Comparison of ENCODE assay signal across 25 mouse cellular contexts in the genomic region with DNA sequence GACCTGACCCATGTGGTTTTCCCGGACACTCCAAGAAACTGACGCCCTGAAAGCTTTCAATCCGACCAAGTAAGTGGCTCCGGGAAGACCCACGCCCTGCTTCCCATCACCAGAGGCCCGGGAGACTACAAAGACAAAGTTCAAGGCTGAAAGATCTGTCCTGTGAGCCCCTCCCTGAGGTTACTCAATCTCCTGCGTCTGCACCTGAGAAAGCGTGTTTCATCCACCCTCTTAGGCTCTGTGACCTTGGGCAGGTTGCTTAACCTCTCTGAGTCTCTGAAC. TPM values are rescaled to one million over a fixed set of nuclear protein-coding genes. Genes with fewer than 3 reads are reported as not detected.
DNase-seq lines count a peak whose midpoint lies in the region; ATAC-seq and TF ChIP-seq lines count a peak whose summit lies in the region.
"Had no signal": no experiment of that assay in that cellular context is flagged by ENCODE, and none has a peak within 500 bp of the region (broad histone marks: within the 10 kb centered on the region; RNA-seq: fewer than 3 reads in every experiment).

No protein-coding gene starts in this region.

- H3K4me2 ChIP-seq in hindbrain, postnatal 0 days (ENCODE audit: low read depth, low read length), result no peak overlapping the region
- no peak overlapping the region for H3K4me2 ChIP-seq in hindbrain, embryonic 16.5 days (ENCODE audit: low read length)
- H3K4me2 ChIP-seq: forebrain, embryonic 13.5 days; heart, embryonic 11.5 days; hindbrain, embryonic 13.5 days had no signal

- no peak for DNase-seq in hindbrain, postnatal 0 days (ENCODE audit: low spot score)
- DNase-seq in ES-E14 (ENCODE audit: low read depth, low spot score), result peak; percentile 88
- peak; percentile 72 for DNase-seq in yolk sac, embryonic 10.5 days (ENCODE audit: low spot score)
- no peak for DNase-seq in adrenal gland, postnatal 14 days
- no peak for DNase-seq in heart, postnatal 4 days
- DNase-seq: adrenal gland, adult 2 months; adrenal gland, postnatal 36 days; B cell, adult 2 months; cerebellum, adult 18-20 months; cerebellum, postnatal 10 days; cerebellum, postnatal 36 days; gastrocnemius, postnatal 10 days; gastrocnemius, postnatal 36 days; heart, adult 11 months; kidney, adult 2 months had no signal

- in situ Hi-C loops in ES-E14 (cut with MboI; ENCODE audit: low sequenced_read_pairs in 2 of 2, unreplicated experiment in 2 of 2), result no loop called here

- no peak for TF ChIP-seq CTCF in hindbrain, postnatal 0 days (IDR thresholded peaks at IDR 0.05; ENCODE audit: low read depth)
- no peak for TF ChIP-seq CTCF in E14TG2a.4 (conservative IDR thresholded peaks at IDR 0.05; ENCODE audit: low read length)

- no peak for ATAC-seq in hindbrain, postnatal 0 days
- no peak for ATAC-seq in hindbrain, embryonic 16.5 days
- ATAC-seq: forebrain, embryonic 13.5 days; forebrain, embryonic 16.5 days; Patski had no signal

- no peak overlapping the region for H3K9ac ChIP-seq in hindbrain, postnatal 0 days (replicated peaks; ENCODE audit: low read length)
- no peak overlapping the region for H3K9ac ChIP-seq in hindbrain, embryonic 16.5 days (ENCODE audit: low read depth, low read length)
- no peak overlapping the region for H3K9ac ChIP-seq in ES-E14 (ENCODE audit: insufficient read depth, low read depth, low read length, poor library complexity, severe bottlenecking)
- H3K9ac ChIP-seq: forebrain, embryonic 13.5 days; hindbrain, embryonic 13.5 days had no signal

- no peaks in the 10 kb centered on the region for H3K36me3 ChIP-seq in hindbrain, postnatal 0 days (ENCODE audit: insufficient read depth, low read length)
- no peaks in the 10 kb centered on the region for H3K36me3 ChIP-seq in hindbrain, embryonic 16.5 days (ENCODE audit: control insufficient read depth, insufficient read depth, low read length)
- H3K36me3 ChIP-seq in E14TG2a.4 (ENCODE audit: insufficient read depth, low read length) (peaks cover 5% of the 10 kb centered on the region; the same call in 1 of the 2 replicates), ES-E14 (ENCODE audit: control insufficient read depth, insufficient read depth, low read length, poor library complexity, severe bottlenecking) (no peaks in the 10 kb centered on the region)
- H3K36me3 ChIP-seq: G1E had no signal

- no peaks in the 10 kb centered on the region for H3K27me3 ChIP-seq in hindbrain, postnatal 0 days (ENCODE audit: insufficient read depth, low read length)
- no peaks in the 10 kb centered on the region for H3K27me3 ChIP-seq in hindbrain, embryonic 16.5 days (replicated peaks; ENCODE audit: control insufficient read depth, insufficient read depth, low read length)
- H3K27me3 ChIP-seq in E14TG2a.4 (ENCODE audit: insufficient read depth, low read length), result peaks cover 7% of the 10 kb centered on the region
- H3K27me3 ChIP-seq: forebrain, embryonic 13.5 days; hindbrain, embryonic 13.5 days; Patski had no signal

- 84% methylated on average over 8 of the region's 8 CpGs for WGBS in hindbrain, postnatal 0 days
- 89% methylated on average over 8 of the region's 8 CpGs for WGBS in hindbrain, embryonic 16.5 days

- no peaks in the 10 kb centered on the region for H3K9me3 ChIP-seq in hindbrain, postnatal 0 days (ENCODE audit: low read length)
- no peaks in the 10 kb centered on the region for H3K9me3 ChIP-seq in hindbrain, embryonic 16.5 days (ENCODE audit: control insufficient read depth, low read length)
- peaks cover 15% of the 10 kb centered on the region for H3K9me3 ChIP-seq in E14TG2a.4 (ENCODE audit: low read length)
- H3K9me3 ChIP-seq in ES-E14 (ENCODE audit: control insufficient read depth, insufficient read depth, low read depth, low read length), result no peaks in the 10 kb centered on the region
- H3K9me3 ChIP-seq: hindbrain, embryonic 13.5 days had no signal

- H3K4me3 ChIP-seq in hindbrain, postnatal 0 days (ENCODE audit: low read length), result no peak overlapping the region
- no peak overlapping the region for H3K4me3 ChIP-seq in hindbrain, embryonic 16.5 days (ENCODE audit: low read length)
- H3K4me3 ChIP-seq in E14TG2a.4 (replicated peaks; ENCODE audit: low read length) (peak overlapping the region; percentile 68), ES-E14 (ENCODE audit: insufficient read depth in 1 of 2, low read depth in 1 of 2, low read length in 2 of 2, poor library complexity in 1 of 2, severe bottlenecking in 1 of 2) (peak overlapping the region; percentile 23 to 53; a peak in 2 of 4 replicates)
- H3K4me3 ChIP-seq: forebrain, embryonic 10.5 days; forebrain, embryonic 13.5 days; hindbrain, embryonic 10.5 days; hindbrain, embryonic 13.5 days had no signal

- H3K4me1 ChIP-seq in hindbrain, postnatal 0 days (ENCODE audit: insufficient read depth, low read length), result peaks cover 6% of the 10 kb centered on the region
- peaks cover 22% of the 10 kb centered on the region for H3K4me1 ChIP-seq in hindbrain, embryonic 16.5 days (ENCODE audit: control insufficient read depth, insufficient read depth, low read depth, low read length)
- H3K4me1 ChIP-seq in E14TG2a.4 (replicated peaks; ENCODE audit: low read depth, low read length) (peaks cover 74% of the 10 kb centered on the region), ES-E14 (ENCODE audit: control insufficient read depth in 2 of 2, insufficient read depth in 2 of 2, low read length in 2 of 2, poor library complexity in 1 of 2) (peaks cover 4 to 20% of the 10 kb centered on the region in 2 experiments; a peak in 3 of 4 replicates)

- H3K27ac ChIP-seq in hindbrain, postnatal 0 days, result 0 out of 2 replicates have a peak overlapping the region, but pooled peaks have one; percentile 56
- no peak overlapping the region for H3K27ac ChIP-seq in hindbrain, embryonic 16.5 days (ENCODE audit: low read depth, low read length)
- peak overlapping the region; percentile 69; the same call in 1 of the 2 replicates for H3K27ac ChIP-seq in ES-E14 (ENCODE audit: insufficient read depth, low read depth, low read length, poor library complexity, severe bottlenecking)
- H3K27ac ChIP-seq: forebrain, embryonic 10.5 days; hindbrain, embryonic 10.5 days; hindbrain, embryonic 13.5 days had no signal

TF ChIP-seq in ES-E14, 5 proteins besides CTCF, POLR2A, EP300 and RAD21:
- TF ChIP-seq CHD2 (IDR thresholded peaks at IDR 0.05; ENCODE audit: low read depth, low read length) (peak; percentile 14; the same call in 1 of the 2 replicates), ZC3H11A (IDR thresholded peaks at IDR 0.05; ENCODE audit: borderline replicate concordance, low read depth, low read length) (no peak)

RNA-seq across cellular contexts. Expression of gene Arhgef10l, which starts 25.6 kb away (rescaled TPM):
- total RNA-seq in hindbrain, postnatal 0 days (2014; rRNA removed), result 79.2 and 79.4 TPM in 2 replicates
- 22.5 and 22.6 TPM in 2 replicates for polyA plus RNA-seq in hindbrain, postnatal 0 days (2015; fragmentation: Nextera tagmentation; extraction: Ambion mirVana)
- polyA plus RNA-seq in hindbrain, embryonic 16.5 days (2015; fragmentation: Nextera tagmentation; extraction: Ambion mirVana), result 20.7 and 24.5 TPM in 2 replicates
- total RNA-seq in ES-E14 (2012; rRNA removed), result 14.8 and 20.0 TPM in 2 replicates
- total RNA-seq in adrenal gland, postnatal 14 days (2021), result 13.1 and 15.3 TPM in 2 replicates
- total RNA-seq in heart, postnatal 4 days (2021), result 10 to 100 TPM; 45.9 to 46.7 TPM

Comparison
In these comparisons a context has a peak if more than half of its experiments do, and no peak if none do; other contexts are left out.
1. DNase-seq: peak in ES-E14 (single experiment) and yolk sac, embryonic 10.5 days (single experiment); none in hindbrain, postnatal 0 days (single experiment), adrenal gland, postnatal 14 days (single experiment) and heart, postnatal 4 days (single experiment).
2. H3K4me3 ChIP-seq: peak in E14TG2a.4 (single experiment) and ES-E14 (2 of 2); none in hindbrain, postnatal 0 days (single experiment) and hindbrain, embryonic 16.5 days (single experiment).